ENCODE assay signal across 8 mouse cellular contexts in genomic region chr8:120557170-120557965, GRCm38 (mm10).
A peak's percentile ranks its signal among the peaks of the same experiment; 100 is the strongest.
DNase-seq lines count a peak whose midpoint lies in the region.

No protein-coding gene starts in this region.

- DNase-seq in layer of hippocampus, adult 11-12 months (ENCODE audit: low spot score): peak; percentile 88
- no peak for DNase-seq in layer of hippocampus, adult 9-10 months (ENCODE audit: low spot score)
- peak; percentile 78 for DNase-seq in cerebellum, adult 9-10 months
- peak; percentile 62 to 73 for DNase-seq in frontal cortex, postnatal 10 days (ENCODE audit: low spot score in 2 of 2)
- DNase-seq in lung, postnatal 14 days: peak; percentile 50
- DNase-seq in thymus, postnatal 4 days: peak; percentile 75
- no peak for DNase-seq in kidney, postnatal 25 days
- DNase-seq in kidney, adult 18-20 months: no peak

Comparison
In these comparisons a context has a peak if more than half of its experiments do, and no peak if none do; other contexts are left out.
1. DNase-seq: peak in layer of hippocampus, adult 11-12 months (single experiment), cerebellum, adult 9-10 months (single experiment), frontal cortex, postnatal 10 days (2 of 2), lung, postnatal 14 days (single experiment) and thymus, postnatal 4 days (single experiment); none in layer of hippocampus, adult 9-10 months (single experiment), kidney, postnatal 25 days (0 of 2) and kidney, adult 18-20 months (single experiment).